Mouse (Mus musculus) adrenal gland, postnatal 25 days (tissue): ENCODE data around the gene Asap3. TPM values are rescaled to one million over a fixed set of nuclear protein-coding genes. Genes with fewer than 3 reads are reported as not detected.

Experiments
- DNase-seq: peaks from one replicate; pipeline ENCODE4 v3.0.0; 2021; ENCODE audit warnings: mixed read lengths
- long read RNA-seq: library from polyadenylated mRNA; stranded (forward); transcript quantifications from one replicate; pipeline ENCODE4 v2.0.0, GENCODE M21; 2021
- total RNA-seq: library from RNA; stranded (reverse); gene quantifications from 2 replicates; pipeline ENCODE4 v1.2.3, GENCODE M21; 2021

Asap3 gene
- total RNA-seq = 1.8 and 2.8 TPM in 2 replicates
- long read RNA-seq, full-length matches to known transcripts = 3 of 9 reads
- long read RNA-seq, partial matches to known transcripts = 5 of 9 reads
- long read RNA-seq, other reads (novel, unspliced or antisense) = 1 of 9 reads

GRCm38 (mm10) chr4:136206033-136206893, at the start of gene Asap3:
Gene Asap3, plus strand, starts transcription at chr4:136206365.
- peak; percentile 99 for DNase-seq

- no peak for DNase-seq
Observed at GRCm38 (mm10) chr4:136158498-136158897, 47.7 kb upstream of the Asap3 start.

GRCm38 (mm10) chr4:136159802-136160397, 46.3 kb upstream of the Asap3 start:
- DNase-seq = peak; percentile 68

- DNase-seq = peak; percentile 87
Observed at GRCm38 (mm10) chr4:136163448-136163847, 42.7 kb upstream of the Asap3 start.

GRCm38 (mm10) chr4:136164981-136165380, 41.2 kb upstream of the Asap3 start:
- DNase-seq = no peak

GRCm38 (mm10) chr4:136167701-136168100, 38.5 kb upstream of the Asap3 start:
- no peak for DNase-seq

- no peak for DNase-seq
Observed at GRCm38 (mm10) chr4:136170401-136170800, 35.8 kb upstream of the Asap3 start.

- DNase-seq = no peak
Observed at GRCm38 (mm10) chr4:136171455-136171854, 34.7 kb upstream of the Asap3 start.

DNA sequence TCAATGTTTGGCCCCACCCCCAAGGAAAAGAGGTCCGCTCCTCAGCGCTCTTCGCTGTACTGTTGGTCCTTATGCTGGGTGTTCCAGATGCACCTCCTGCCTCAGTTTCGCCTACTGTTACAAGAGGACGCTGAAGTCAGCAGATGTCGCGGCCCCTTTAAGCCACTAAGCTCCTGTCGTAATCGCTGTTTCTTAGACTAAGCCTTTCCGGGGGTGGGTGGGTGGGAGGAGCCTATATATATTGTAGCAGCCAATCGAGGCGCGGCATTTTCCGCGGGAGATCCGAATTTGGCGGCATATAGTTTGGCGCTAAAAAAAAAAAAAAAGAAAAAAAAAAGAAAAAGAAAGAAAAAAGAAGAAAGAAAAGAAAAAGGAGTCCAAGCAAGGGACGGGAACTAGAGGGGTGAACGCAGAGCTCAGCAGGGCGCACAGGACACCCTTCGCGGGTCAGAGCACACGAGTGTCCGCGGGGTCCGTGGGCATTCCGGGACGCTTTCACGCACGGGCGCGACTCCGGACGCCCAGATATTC, 34.1 kb upstream of the Asap3 start, which contains the start of gene E2f2:
Gene E2f2 (plus strand): TSS at position 384 of the 531 bp plus-strand sequence.
- DNase-seq = peak; percentile 75

GRCm38 (mm10) chr4:136172542-136173209, 33.5 kb upstream of the Asap3 start:
- peak; percentile 89 for DNase-seq

DNA sequence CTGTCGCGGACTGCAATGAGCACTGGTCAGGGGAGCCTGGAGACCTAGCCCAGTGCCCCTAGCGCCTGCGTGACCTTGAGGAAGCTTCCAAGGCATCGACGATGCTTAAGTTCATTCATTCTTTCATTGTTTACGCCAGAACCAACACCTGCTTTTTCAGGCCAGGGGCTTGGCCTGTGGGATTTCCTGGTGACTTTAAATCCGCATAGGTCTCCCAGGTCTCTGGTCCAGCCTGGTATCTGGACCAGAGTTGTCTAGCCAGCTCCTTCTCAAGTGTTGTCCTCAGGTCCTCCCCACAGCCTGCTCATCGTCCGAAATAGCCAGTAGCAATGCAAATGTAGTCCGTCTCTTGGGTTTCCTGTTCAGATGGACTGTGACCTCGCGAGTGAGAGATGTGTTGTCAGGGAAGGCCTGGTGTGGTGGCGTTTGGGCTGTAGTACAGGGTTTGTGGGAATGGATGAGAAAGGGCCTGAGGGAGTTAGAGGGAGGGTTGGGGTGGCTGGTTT, 32.9 kb upstream of the Asap3 start:
- no peak for DNase-seq

DNA sequence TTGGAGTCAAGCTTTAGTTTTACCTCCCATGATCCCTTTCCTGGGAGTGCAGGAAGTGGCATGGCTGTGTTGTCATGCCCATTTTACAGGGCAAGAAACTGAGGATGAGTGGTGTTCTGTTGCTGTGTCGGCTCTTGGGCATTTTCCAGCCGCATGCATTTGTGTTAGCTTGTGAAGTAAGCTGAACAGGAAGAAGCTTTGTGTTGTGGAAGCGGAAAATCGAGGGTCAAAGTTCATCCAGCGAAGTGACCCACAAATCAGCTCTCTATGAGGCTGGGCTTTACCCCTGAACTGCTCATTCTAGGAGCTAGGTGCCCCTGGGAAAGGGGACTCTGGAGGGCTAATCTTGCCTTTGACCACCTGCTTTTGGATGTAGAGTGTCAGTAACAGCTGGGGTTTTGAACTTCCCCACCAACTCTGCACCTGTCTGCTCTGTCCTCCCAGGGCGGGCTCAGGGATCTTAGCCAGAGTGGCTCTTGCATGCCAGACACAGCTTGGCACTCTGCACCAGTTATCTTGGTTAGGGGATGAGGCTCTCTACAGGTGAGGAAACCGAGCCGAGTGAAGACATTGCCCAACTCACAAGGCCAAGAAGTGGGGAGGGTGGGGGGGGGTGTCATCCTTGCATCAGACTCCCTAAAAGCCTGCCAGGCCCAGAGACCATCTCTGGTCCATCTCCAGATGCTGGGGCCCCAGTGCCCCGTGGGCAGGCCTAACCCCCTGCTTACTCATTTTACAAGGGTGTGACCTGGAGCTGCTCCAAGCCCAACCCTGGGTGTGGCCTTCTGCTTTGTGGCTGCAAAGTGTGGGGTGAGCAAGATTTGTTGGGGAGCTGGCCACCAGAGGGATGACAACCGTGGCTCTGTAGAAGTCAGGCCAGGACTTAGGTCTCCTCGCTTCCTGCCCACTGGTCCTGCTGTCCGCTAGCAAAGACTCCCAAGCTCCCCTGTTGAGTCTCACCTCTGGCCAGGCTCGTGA, 31.7 kb upstream of the Asap3 start:
- peak; percentile 64 for DNase-seq

GRCm38 (mm10) chr4:136176022-136176552, 30.1 kb upstream of the Asap3 start:
- no peak for DNase-seq

DNA sequence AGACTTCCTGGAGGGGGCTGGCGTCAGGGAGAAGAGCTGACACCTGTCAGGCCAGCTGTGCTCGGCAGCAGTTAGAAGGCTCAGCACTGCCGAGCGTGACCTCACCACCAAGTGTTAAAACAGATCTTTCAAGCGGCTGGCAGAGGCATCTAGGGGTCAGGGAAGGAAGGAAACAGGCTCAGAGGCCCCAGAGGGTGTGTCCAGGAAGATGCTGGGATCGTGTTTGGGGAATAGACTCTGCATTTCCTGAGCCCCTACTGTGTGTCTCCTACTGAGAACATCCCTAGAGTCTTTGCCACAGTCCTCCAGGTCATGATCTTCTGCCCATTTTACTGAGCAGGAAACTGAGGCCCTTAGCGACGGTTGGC, 28.9 kb upstream of the Asap3 start:
- DNase-seq = no peak

- peak; percentile 56 for DNase-seq
Observed at GRCm38 (mm10) chr4:136177612-136178474, 28.3 kb upstream of the Asap3 start.

GRCm38 (mm10) chr4:136178475-136178921, 27.7 kb upstream of the Asap3 start:
- no peak for DNase-seq

DNA sequence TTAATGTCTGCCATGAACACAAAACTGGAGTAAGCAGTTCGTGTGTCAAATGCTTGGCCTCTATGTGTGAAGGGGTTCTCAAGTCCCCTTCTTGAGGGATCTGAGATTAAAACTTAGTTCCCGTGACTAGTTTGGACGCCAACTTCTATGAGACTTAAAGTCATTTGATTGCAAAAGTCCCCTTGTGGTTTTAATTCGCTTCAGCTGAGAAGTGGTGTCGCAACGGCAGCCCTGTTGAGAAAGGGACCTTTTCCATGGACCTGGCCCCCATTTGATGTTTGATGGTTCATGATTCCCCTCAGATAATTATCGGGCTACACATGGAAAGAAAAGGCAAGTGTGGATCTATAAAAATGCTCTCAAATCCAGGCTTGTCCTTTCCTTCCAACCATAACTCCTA, 26.7 kb upstream of the Asap3 start:
- DNase-seq = no peak

- DNase-seq = peak; percentile 89
Observed at GRCm38 (mm10) chr4:136179998-136180397, 26.2 kb upstream of the Asap3 start.
